Mouse (Mus musculus): ENCODE data around the gene Gm10715. TPM values are rescaled to one million over a fixed set of nuclear protein-coding genes. Genes with fewer than 3 reads are reported as not detected.
"Not testable (repeated sequence)": the region's sequence is repeated elsewhere in the genome, so short reads cannot be mapped to it uniquely, and the experiment has no call there.

Gene Gm10715
- polyA plus RNA-seq, 1 experiment from 2014 or later, result not detected

- not testable (repeated sequence) for H3K36me3 ChIP-seq (ENCODE audit: control insufficient read depth, insufficient read depth, low read length); ATAC-seq (ENCODE audit: low FRiP score, low TSS enrichment)
These were observed 7.2 kb upstream of the Gm10715 start for GRCm38 (mm10) chr9:3029276-3030000.

GRCm38 (mm10) chr9:3030677-3031318 lies 5.9 kb upstream of the Gm10715 start:
- H3K4me3 ChIP-seq (replicated peaks; ENCODE audit: low read depth, low read length); H3K27me3 ChIP-seq (ENCODE audit: control insufficient read depth, insufficient read depth, low read length); H3K4me2 ChIP-seq (ENCODE audit: low read length); H3K9me3 ChIP-seq (ENCODE audit: control insufficient read depth, low read length); H3K36me3 ChIP-seq (ENCODE audit: control insufficient read depth, insufficient read depth, low read length); H3K9ac ChIP-seq (replicated peaks; ENCODE audit: low read length); H3K27ac ChIP-seq (replicated peaks; ENCODE audit: low read depth, low read length); H3K4me1 ChIP-seq (ENCODE audit: control insufficient read depth, insufficient read depth, low read length): not testable (repeated sequence)
- 64% methylated on average over 2 of the region's 10 CpGs for WGBS
- DNase-seq, result peak; percentile 82
- peak; percentile 51; the same call in 1 of the 2 replicates for ATAC-seq (ENCODE audit: low FRiP score, low TSS enrichment)

More at GRCm38 (mm10) chr9:3029276-3030000, 7.2 kb upstream of the Gm10715 start:
- H3K4me3 ChIP-seq (replicated peaks; ENCODE audit: low read depth, low read length); H3K27ac ChIP-seq (replicated peaks; ENCODE audit: low read depth, low read length); H3K4me2 ChIP-seq (ENCODE audit: low read length); H3K9me3 ChIP-seq (ENCODE audit: control insufficient read depth, low read length); H3K9ac ChIP-seq (replicated peaks; ENCODE audit: low read length); H3K27me3 ChIP-seq (ENCODE audit: control insufficient read depth, insufficient read depth, low read length); H3K4me1 ChIP-seq (ENCODE audit: control insufficient read depth, insufficient read depth, low read length); DNase-seq: not testable (repeated sequence)
- 67% methylated on average over 12 of the region's 16 CpGs for WGBS

DNA sequence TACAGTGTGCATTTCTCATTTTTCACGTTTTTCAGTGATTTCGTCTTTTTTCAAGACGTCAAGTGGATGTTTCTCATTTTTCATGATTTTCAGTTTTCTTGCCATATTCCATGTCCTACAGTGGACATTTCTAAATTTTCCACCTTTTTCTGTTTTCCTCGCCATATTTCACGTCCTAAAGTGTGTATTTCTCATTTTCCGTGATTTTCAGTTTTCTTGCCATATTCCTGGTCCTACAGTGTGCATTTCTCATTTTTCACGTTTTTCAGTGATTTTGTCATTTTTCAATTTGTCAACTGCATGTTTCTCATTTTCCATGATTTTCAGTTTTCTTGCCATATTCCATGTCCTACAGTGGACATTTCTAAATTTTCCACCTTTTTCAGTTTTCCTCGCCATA lies 2.4 kb upstream of the Gm10715 start, which contains the start of gene Gm17535:
Gm17535 (plus strand) TSS at position 301 of the 400 bp plus-strand sequence.
- not testable (repeated sequence) for H3K27ac ChIP-seq (replicated peaks; ENCODE audit: low read depth, low read length); H3K4me3 ChIP-seq (replicated peaks; ENCODE audit: low read depth, low read length); H3K36me3 ChIP-seq (ENCODE audit: control insufficient read depth, insufficient read depth, low read length); H3K9ac ChIP-seq (replicated peaks; ENCODE audit: low read length); H3K27me3 ChIP-seq (ENCODE audit: control insufficient read depth, insufficient read depth, low read length); H3K9me3 ChIP-seq (ENCODE audit: control insufficient read depth, low read length); DNase-seq; ATAC-seq (ENCODE audit: low FRiP score, low TSS enrichment); H3K4me2 ChIP-seq (ENCODE audit: low read length); H3K4me1 ChIP-seq (ENCODE audit: control insufficient read depth, insufficient read depth, low read length)
- WGBS, result no CpG with 5 or more reads among the region's 8 CpGs

GRCm38 (mm10) chr9:3038161-3038560 lies 1.5 kb downstream of the Gm10715 start:
- not testable (repeated sequence) for H3K4me2 ChIP-seq (ENCODE audit: low read length); H3K27me3 ChIP-seq (ENCODE audit: control insufficient read depth, insufficient read depth, low read length); H3K27ac ChIP-seq (replicated peaks; ENCODE audit: low read depth, low read length); ATAC-seq (ENCODE audit: low FRiP score, low TSS enrichment); H3K9ac ChIP-seq (replicated peaks; ENCODE audit: low read length); H3K4me1 ChIP-seq (ENCODE audit: control insufficient read depth, insufficient read depth, low read length); H3K9me3 ChIP-seq (ENCODE audit: control insufficient read depth, low read length); H3K36me3 ChIP-seq (ENCODE audit: control insufficient read depth, insufficient read depth, low read length); H3K4me3 ChIP-seq (replicated peaks; ENCODE audit: low read depth, low read length)
- peak; percentile 0 for DNase-seq
- 64% methylated on average over 4 of the region's 4 CpGs for WGBS

Small RNAs within 50 kb of the gene (microRNA-seq; reads per million reads assigned to microRNA genes)
- gene Mir101c, result not detected

Other genes starting within 250 kb of the Gm10715 start
- not detected in 2 replicates for gene Gm10722, start 36.0 kb upstream of the Gm10715 start, polyA plus RNA-seq (2014; fragmentation: Nextera tagmentation; extraction: Ambion mirVana)
- 0.49 TPM in 1 of 2 replicates, not detected in the other for gene Gm11168, start 33.5 kb upstream of the Gm10715 start, polyA plus RNA-seq (2014; fragmentation: Nextera tagmentation; extraction: Ambion mirVana)
- 0.58 TPM in 1 of 2 replicates, not detected in the other for gene Gm10721, start 23.7 kb upstream of the Gm10715 start, polyA plus RNA-seq (2014; fragmentation: Nextera tagmentation; extraction: Ambion mirVana)
- not detected in 2 replicates for gene Gm10720, start 21.2 kb upstream of the Gm10715 start, polyA plus RNA-seq (2014; fragmentation: Nextera tagmentation; extraction: Ambion mirVana)
- gene Gm10719, start 19.5 kb upstream of the Gm10715 start, polyA plus RNA-seq (2014; fragmentation: Nextera tagmentation; extraction: Ambion mirVana), result 0.50 and 0.59 TPM in 2 replicates
- gene Gm10718, start 13.3 kb upstream of the Gm10715 start, polyA plus RNA-seq (2014; fragmentation: Nextera tagmentation; extraction: Ambion mirVana), result 1.5 and 1.8 TPM in 2 replicates
- 1.2 TPM in 1 of 2 replicates, not detected in the other for gene Gm10717, start 11.5 kb upstream of the Gm10715 start, polyA plus RNA-seq (2014; fragmentation: Nextera tagmentation; extraction: Ambion mirVana)
- gene Gm17535, start 2.3 kb upstream of the Gm10715 start, polyA plus RNA-seq (2014; fragmentation: Nextera tagmentation; extraction: Ambion mirVana), result not detected in 2 replicates

Data from midbrain, embryonic 14.5 days (tissue).